Mouse (Mus musculus): ENCODE data around the gene Rbck1.

Gene Rbck1

GRCm38 (mm10) chr2:152344361-152344760 lies 11.9 kb upstream of the Rbck1 start:
- no peak for DNase-seq (ENCODE audit: low spot score)

DNA sequence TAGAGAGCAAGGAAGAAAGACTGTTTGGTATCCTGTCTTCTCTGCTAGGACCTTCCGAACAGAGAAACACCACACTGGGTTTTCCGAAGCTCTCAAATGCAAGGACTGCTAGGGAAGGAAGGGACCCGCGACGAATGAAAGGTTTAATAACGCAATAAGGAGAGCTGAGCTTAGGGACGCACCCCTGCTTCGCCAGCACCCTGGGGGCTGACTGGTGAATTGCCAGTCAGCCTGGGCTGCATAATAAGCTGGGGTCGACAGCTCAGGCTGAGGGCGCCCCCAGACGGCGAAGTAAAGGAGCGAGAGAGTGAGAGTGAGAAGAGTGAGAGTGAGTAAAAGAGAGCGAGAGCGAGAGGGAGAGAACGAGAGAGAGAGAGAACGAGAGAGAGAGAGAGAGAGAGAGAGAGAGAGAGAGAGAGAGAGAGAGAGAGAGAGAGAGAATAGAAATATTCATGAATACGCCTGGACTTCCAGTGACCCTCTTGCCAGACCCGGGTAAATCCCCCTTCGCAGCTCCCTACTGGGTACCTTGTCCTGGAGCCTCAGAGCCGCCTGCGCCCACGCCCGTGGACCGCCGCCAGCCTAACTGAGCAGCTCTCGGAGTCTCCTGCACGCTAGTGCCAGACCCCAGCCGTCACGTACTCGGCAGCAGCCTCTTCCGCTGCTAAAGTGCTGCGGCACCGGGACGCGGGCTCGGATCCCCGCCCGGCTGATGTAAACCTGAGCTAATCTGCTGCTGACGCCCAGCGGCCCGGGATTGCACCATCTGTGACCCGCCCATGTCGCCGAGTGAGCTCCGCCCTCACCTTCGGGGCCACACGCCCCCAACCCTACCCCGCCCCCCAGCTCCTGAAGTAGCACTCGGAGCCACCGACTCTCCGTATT lies 11.1 kb upstream of the Rbck1 start, which contains the start of gene Trib3:
TSS of gene Trib3 (minus strand) at position 704 of the 885 bp plus-strand sequence.
- peak; percentile 78 for DNase-seq (ENCODE audit: low spot score)

GRCm38 (mm10) chr2:152339631-152340179 lies 7.3 kb upstream of the Rbck1 start:
- no peak for DNase-seq (ENCODE audit: low spot score)

DNA sequence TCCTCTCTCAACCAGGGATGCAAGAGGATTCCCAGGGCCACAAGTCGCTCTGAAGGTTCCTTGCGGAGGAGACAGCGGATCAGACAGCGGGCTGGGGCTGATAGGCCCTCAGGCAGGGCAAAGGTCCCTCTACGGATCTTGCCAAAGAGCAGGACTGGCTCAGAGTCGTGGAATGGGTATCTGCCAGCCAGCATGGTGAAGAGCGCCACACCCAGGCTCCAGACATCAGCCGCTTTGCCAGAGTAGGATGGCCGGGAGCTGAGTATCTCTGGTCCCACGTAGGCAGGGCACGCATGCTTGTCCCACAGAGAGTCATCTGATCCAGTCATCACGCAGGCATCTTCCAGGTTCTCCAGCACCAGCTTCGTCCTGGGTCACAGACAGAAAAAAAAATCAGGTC lies 5.9 kb upstream of the Rbck1 start:
- no peak for DNase-seq (ENCODE audit: low spot score)

DNA sequence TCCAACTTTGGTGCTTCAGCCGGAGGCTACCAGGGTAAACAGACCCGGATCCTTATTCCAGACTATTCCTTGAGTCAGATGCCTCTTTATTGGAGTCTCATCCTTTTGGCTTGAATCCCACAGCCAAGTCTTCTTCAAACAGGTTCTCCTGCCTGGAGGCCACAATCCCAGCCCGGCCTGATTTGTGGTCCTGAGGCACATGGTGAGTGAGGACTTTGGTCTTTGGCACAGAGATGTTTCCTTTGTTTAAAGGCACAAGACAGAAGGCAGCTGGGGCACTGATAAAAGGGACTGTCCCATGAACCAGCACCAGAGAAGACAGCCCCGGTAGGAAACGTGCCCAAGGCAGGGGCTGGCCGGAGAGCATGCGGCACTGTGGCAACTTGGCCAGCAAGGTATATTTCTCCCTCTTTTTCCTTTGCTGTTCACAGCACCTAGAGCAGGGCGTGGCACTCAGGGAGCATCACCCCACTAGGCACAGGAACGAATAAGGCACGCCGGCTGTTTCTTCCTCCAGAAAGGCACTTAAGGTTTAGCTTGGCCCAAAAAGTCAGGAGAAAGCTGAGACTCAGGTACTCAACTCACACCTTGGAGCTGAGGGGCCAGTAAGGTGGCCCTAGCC lies 5.2 kb upstream of the Rbck1 start:
- DNase-seq (ENCODE audit: low spot score), result no peak

DNA sequence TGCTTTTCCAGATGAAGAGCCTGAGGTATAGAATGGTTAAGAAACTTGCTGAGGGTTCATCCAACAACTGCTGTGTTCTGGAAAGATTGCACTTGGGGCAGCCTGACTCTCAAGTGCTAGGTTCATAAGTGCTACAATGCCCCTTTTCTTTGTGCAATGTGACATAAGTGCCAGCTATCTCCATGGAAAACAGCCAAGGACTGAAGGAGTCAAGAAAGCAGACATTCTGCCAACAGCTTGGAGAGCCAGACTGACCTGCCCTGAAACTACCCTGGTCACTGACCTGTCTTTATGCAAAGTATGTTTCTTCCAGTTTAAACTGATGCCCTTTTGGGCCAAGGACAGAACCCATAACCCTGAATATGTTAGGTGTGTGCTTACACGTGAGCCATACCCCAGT lies 4.4 kb upstream of the Rbck1 start:
- DNase-seq (ENCODE audit: low spot score), result no peak

DNA sequence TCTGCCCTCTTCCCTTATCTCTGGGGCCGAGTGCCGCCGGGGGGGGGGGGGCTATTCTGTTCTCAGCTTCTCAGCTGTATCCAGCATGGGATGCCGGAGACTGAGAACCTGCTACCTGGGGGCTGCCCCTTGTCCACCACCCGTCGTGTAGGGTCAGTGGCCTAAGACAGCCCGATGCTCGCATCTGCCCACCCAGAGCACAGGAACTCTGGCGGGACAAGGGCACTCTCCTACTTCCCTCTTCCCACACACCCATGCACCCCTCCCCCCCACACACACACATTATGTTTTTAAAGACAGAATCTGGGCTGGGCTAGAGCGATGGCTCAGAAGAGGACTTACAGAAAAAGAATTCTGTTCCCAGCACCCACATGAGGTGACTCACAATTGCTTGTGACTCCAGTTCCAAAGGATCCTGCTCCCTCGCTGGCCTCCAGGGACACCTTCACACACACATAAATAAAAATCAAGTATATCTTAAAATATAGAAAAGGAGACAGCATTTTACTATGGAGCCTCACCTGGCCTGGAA lies 2.9 kb upstream of the Rbck1 start:
- no peak for DNase-seq (ENCODE audit: low spot score)

- DNase-seq (ENCODE audit: low spot score), result no peak
These were observed 1.0 kb upstream of the Rbck1 start for GRCm38 (mm10) chr2:152333345-152334006.

DNA sequence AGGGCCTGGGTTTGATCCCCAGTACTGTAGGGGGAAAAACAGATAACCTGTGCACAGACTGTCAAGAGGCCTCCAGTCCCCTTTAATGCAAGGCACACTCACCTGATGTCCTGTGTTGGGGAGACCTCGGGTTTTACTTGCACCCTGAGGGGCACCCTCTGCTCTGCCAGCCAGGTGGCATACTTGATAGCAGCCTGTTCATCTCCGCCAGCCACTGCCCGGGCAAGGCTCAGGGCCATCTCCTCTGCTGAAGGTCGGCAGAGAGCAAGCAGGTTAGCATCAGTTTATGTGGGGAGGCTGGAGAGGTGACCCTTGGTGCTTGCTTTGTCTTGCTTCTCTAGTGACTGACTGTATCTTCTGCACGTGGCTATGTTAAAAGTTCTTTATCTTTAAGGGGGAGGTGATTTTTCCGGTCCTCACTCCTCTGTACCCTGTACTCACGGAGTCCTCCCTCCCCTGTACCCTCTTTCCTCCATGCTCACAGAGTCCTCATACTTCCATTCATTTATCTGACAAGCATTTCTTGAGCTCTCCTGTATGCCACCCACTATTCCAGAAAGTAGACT lies 1.5 kb downstream of the Rbck1 start:
- no peak for DNase-seq (ENCODE audit: low spot score)

DNA sequence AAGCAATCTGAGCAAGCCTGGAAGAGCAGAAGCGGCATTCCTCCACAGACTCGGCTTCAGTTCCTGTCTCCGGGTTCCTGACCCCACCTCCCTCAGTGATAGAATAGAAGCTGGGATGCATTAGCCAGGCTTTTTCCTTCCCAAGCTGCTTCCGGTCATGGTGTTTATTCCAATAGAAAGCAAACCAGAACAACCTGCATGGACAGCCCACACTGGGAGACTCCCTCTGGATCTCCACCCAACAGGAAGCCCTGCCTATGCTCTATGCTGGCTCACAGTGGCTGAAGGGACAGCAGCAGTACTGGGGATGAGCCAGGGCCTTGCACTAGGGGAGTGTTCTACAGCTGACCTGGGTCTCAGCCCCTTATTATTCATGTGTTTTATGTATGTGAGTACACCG lies 4.5 kb downstream of the Rbck1 start:
- DNase-seq (ENCODE audit: low spot score), result no peak

DNA sequence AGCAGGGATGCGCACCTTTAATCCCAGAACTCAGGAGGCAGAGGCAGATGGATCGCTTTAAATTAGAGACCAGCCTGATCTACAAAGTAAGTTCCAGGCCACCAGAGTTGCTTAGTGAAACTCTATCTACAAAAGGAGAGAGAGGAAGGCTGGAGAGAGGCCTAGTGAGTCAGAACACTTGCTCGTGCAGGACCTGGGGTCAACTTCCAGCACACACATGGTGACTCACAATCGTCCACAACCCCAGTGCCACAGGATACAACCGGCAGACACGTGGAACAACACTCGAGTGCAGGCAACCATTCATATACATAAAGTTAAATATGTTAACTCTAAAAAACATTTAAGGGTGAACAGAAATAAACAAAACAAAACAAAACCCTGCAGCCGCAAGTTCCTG lies 5.8 kb downstream of the Rbck1 start:
- DNase-seq (ENCODE audit: low spot score), result no peak

- no peak for DNase-seq (ENCODE audit: low spot score)
These were observed 6.3 kb downstream of the Rbck1 start for GRCm38 (mm10) chr2:152326157-152326556.

- no peak for DNase-seq (ENCODE audit: low spot score)
These were observed 7.6 kb downstream of the Rbck1 start for GRCm38 (mm10) chr2:152324842-152325241.

DNA sequence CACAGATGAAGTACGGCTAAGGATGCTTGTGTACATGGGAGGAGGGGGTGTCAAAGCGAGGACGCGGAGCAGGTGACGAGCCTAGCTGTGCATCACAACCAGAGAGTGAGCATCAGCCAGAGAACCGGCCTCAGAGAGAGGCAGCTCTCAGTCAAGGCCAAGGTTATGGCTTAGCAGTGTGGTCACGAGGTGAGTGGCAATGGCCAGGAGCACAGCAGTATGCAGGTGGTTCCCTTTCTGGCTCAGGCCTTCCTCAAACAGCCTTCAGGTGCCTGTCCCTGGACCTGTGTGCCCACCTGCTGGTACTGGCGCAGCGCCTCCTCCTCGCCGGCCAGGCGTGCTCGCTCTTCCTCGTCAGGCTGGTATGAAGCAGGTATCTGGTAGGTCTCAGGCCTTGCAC lies 8.5 kb downstream of the Rbck1 start:
- DNase-seq (ENCODE audit: low spot score), result no peak

DNA sequence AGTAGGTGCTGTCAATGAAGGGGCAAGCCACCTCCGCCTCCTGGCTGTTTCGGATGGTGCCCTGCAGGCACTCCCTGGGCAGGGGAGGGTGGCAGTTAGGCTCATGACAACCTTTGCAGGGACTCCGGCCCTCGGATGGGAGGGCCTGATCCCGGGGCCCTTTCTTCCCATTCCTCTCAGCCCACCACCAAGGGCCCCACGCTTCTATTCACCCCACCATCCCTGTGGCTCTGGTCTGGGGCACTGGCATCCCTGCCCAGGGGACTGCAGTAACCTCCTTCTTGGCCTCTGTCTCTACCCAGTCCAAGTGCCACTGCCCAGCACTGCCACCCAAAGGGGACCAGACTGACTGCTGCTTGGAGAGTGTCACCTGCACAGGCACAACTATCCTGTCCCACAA lies 10.3 kb downstream of the Rbck1 start:
- DNase-seq (ENCODE audit: low spot score), result no peak

DNA sequence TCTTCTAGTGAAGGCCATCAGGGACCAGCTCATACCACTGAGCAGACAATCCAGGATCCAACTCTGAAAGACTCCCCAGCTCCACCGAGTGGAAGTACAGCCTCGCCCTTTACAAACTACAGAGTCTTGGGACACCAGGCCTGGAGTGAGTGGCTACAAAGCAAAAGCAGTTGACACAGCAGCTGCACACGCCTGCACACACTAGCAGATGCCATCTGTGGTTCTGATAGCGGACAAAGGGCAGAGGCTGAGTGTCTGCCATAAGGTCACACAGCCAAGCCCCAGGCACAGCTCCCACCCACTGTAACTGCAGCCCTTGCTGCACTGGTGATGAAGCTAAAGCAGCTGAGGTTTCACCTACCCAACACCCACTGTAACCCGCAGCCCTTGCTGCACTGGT lies 10.9 kb downstream of the Rbck1 start:
- no peak for DNase-seq (ENCODE audit: low spot score)

DNA sequence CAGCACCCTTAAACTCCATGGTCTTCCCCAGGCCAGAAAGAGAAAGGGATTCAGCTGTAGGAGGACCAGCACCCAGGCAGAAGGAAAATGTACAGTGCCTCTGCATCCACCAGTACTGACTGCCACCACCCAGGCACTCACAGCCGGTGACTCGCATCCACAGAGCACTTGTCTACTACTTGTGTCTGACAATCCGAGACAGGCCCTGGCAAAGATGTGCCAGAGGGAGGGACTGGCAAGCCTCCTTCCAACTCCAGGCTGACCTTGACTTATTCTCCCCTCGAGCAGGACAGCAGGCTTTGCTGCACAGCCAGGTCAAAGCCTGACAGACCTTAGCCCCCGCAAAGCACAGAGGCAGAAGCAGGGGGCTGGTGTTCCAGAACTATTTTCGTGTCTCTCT lies 15.4 kb downstream of the Rbck1 start:
- DNase-seq (ENCODE audit: low spot score), result no peak

GRCm38 (mm10) chr2:152313926-152314325 lies 18.5 kb downstream of the Rbck1 start:
- DNase-seq (ENCODE audit: low spot score), result no peak

DNA sequence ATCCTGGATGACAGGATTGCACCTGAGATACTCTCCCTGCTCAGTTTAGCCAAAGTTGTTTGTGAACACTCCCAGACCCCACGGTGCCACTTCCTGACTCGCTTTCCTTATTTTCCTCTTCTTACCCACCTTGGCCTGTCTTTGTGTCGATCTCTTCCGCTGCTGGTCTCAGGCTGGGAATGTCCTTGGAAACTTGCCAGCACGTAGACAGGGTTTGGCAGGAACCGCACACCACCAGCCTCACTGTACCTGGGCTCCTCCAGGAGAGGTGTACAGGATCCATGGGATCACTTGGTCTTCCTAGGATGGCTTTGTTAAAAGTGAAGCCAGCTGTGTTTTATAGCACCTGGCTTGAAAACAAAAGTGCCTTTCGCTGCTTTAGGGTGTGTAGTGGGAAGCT lies 19.5 kb downstream of the Rbck1 start:
- no peak for DNase-seq (ENCODE audit: low spot score)

GRCm38 (mm10) chr2:152307186-152307585 lies 25.3 kb downstream of the Rbck1 start:
- DNase-seq (ENCODE audit: low spot score), result no peak

DNA sequence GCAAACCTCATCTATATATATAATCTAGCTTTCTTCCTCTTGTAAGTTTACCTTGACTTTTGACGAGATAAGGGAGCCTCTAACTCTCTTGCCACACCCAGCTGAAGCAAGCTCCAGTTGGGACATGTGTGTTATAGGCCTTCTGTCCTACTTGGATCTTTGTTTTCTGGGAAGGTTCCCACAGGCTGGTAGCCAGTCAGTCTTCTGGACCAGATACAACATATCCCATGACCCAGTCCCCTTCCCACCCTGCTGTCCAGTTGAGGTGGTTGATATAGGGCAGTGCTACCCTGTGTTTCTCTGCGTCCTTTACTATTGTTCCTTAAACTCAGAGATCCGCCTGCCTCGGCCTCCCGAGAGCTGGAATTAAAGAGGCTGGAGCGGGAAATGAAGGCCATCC lies 27.0 kb downstream of the Rbck1 start:
- DNase-seq (ENCODE audit: low spot score), result no peak

- DNase-seq (ENCODE audit: low spot score), result no peak
These were observed 28.7 kb downstream of the Rbck1 start for GRCm38 (mm10) chr2:152303781-152304180.
